Mouse (Mus musculus): Measurements from ENCODE around the gene Catsper3.

DNA sequence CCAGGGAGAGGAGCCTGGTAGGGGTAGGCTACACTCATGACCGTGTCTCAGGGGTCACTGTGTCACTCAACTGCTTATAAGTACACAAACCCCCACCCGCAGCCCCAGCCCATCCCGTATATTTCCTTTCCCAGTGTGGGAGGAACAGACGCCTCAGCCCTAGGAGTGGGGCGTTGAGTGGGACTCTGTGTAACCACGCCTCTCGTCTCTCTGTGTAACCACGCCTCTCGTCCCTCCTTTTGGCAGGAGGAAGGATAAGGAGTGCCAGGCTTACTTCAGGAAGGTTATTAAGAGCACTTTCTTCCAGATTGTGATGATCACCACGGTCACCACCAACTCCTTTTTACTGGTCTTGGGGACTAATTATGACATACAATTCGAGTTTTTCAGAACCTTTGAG lies 1.8 kb downstream of the Catsper3 start:
- TF ChIP-seq TAL1 (IDR thresholded peaks at IDR 0.05; ENCODE audit: low read length), result no peak
- TF ChIP-seq GATA1 (IDR thresholded peaks at IDR 0.05; ENCODE audit: low read length), result no peak
